Mouse (Mus musculus) 3T3-L1 (cell line): Measurements from ENCODE around the gene Irs2.

Experiments
- DNase-seq: peaks from one replicate; pipeline ENCODE4 v3.0.0-alpha.2; 2015; ENCODE audit warnings: low read depth, low spot score

The Irs2 gene

DNA sequence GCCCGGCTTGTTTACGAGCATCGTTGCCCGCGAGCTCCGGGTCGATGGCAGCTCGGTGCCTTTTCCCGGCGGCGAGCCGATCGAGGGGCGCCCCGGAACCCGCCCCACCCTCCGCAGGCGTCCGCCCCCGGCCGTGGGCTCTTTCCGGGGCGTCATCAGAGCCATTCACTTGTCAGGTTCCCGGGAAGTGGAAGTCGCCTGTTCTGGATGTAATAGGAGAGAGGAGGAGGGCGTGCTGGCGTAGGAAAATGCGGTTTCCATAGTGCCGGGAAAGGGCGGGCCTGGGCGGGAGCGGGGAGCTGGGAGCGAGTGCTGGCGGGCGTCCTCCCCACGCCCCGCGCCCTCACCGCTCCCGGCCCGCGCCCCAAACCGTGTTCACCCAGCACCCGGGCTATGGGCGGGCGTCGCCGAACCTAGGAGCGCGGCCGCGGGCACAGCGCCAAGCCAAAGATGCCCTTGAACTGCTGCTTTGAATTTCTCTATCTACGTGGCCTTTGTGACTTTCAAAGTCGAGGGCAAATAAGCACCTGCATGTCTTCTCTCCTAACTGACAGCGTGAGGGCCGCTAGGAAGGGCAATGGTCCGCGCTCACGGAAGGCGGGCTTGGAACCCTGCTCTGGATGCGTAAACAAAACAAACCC is 1.3 kb upstream of the Irs2 start:
- DNase-seq: peak; percentile 91

DNA sequence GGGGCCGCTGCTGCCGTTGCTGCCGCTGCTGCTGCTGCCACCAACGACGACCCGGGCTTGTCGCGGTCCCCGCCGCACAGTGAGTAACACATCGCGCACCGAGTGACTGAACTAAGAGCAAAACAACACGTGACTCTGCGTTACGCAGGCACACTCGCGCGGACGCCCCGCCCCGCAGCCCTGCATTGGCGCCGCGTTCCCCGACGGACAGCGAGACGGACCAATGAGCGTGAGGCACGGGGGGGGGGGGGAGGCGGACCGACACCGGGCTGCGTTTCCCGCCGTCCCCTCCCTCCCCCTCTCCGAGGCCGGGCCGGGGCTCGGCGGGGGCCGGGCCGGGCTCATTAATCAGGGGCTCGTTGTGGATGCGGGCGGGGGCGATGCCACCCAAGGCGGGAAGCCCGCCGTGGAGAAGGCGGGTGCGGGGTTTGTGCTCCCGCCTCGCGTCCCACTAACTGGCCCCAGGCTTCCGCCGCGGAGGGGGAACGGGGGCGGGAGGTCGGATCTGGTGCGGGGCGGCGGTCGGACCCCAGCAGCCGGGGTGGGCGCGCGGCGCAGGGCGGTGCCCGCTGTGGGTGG is 673 bp upstream of the Irs2 start:
- peak; percentile 95 for DNase-seq

DNA sequence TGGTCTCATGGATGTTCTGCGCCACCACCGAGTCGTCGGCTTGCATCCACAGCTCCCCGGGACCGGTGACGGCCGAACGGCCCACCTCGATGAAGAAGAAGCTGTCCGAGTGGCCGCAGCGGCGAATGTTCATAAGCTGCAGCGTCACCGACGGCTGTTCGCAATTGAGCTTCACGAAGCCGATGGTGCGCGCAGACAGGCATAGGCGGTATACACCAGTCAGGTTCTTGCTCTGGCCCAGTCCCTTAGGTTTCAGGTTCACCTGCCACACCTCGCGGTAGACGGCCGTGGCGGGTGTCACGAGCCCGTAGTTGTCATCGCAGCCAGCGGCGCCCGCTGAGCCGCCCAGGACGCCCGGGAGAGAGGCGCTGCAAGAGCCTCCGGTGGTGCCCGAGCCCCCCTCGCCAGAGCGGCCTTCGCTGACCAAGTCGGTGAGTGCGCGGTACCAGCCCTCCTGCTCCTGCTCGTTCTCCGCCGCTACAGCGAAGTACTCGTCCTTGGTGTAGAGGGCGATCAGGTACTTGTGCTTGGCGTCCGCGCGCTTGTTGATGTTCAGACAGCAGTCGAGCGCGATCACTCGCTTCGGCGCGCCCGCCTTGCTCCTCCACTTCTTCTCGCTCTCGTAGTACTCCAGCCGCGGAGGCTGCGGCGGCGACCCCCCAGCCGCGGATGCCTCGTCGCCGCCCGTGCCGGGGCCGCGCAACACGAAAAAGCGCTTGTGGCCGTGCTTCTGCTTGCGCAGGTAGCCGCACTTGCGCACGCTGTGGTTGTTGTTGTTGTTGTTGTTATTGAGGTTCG is 478 bp downstream of the Irs2 start:
- peak; percentile 73 for DNase-seq

DNA sequence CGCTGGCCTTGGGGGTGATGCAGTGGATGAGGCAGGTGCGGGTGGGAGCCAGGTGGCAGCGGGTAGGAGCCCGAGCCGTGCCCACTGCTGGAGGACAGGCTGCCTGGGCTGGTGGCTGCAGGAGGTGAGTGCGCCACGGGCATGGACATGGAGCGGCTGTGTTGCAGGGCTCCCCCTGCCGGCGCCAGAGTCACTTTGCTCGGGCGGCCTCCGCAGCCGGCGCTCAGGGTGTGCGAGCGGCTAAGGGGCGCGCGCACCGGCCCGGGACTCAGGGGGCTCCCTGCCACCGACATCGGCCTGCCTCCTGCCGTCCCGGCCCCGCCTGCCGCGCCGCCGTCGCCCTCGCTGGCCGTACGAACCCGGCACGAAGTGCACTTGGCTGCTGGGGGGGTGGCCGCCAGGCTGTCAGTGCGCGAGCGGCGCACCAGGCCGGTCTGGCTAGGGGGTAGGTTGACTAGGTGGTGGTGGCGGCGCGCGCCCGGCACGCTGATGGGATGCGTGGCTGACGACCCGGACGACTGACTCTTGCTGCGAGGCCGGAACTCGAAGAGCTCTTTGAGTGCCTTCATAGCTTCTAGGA is 1.2 kb downstream of the Irs2 start:
- peak; percentile 91 for DNase-seq

GRCm38 (mm10) chr8:11006276-11006630 is 2.0 kb downstream of the Irs2 start:
- DNase-seq: no peak

- DNase-seq: peak; percentile 26
These were observed 2.6 kb downstream of the Irs2 start for GRCm38 (mm10) chr8:11005460-11006275.

GRCm38 (mm10) chr8:11004781-11005459 is 3.3 kb downstream of the Irs2 start:
- no peak for DNase-seq

DNA sequence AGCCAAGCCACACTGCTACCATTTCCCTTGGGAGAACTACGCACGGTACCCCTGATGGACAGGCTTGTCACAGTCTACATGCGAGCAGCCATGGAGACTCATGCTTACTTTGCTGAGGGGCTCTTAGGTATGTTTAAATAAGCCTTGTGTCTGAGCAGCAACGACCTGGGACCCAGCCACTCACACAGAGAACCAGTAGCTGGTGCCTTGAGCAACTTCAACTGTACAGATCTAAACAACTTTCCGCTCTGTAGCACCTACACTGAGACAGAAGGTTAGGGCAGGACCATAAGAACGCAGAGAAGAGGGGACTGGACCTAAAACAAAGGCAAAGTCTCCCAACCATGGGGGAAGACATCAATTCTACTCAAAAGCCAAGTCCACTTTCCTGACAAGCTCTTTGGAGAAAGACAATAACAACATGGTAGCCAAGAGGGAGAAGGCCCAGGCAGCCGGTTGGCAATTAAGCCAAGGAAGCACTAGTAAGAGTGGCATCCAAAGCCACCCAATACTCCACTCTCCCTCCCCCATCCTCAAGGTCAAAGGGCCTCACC is 4.3 kb downstream of the Irs2 start:
- peak; percentile 29 for DNase-seq

- no peak for DNase-seq
These were observed 5.0 kb downstream of the Irs2 start for GRCm38 (mm10) chr8:11003253-11003652.

DNA sequence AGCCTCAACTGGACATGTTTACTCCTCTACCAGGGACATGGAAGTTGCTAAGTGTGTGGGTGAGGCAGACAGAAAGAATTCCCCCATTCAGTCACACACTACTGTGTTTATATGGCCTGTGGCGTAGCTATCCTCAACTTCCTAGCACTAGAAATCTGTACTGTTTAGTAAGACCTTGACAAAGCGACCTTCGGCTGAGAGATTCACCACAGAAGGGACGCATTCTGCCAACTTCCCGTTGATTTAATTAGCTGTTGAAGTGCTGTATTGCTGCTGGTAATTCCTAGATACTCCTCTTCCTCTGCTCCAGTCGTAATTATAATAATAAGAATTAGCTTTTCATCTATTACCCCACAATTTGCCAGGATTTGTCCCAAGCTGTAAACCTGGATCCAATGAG is 5.4 kb downstream of the Irs2 start:
- DNase-seq: peak; percentile 35

- DNase-seq: peak; percentile 40
These were observed 7.2 kb downstream of the Irs2 start for GRCm38 (mm10) chr8:11001062-11001549.

- no peak for DNase-seq
These were observed 8.7 kb downstream of the Irs2 start for GRCm38 (mm10) chr8:10999538-10999937.

GRCm38 (mm10) chr8:10996247-10996646 is 12.0 kb downstream of the Irs2 start:
- DNase-seq: no peak

- no peak for DNase-seq
These were observed 12.5 kb downstream of the Irs2 start for GRCm38 (mm10) chr8:10995756-10996155.

GRCm38 (mm10) chr8:10994390-10994954 is 13.8 kb downstream of the Irs2 start:
- DNase-seq: peak; percentile 48

- peak; percentile 98 for DNase-seq
These were observed 14.6 kb downstream of the Irs2 start for GRCm38 (mm10) chr8:10993582-10994216.

DNA sequence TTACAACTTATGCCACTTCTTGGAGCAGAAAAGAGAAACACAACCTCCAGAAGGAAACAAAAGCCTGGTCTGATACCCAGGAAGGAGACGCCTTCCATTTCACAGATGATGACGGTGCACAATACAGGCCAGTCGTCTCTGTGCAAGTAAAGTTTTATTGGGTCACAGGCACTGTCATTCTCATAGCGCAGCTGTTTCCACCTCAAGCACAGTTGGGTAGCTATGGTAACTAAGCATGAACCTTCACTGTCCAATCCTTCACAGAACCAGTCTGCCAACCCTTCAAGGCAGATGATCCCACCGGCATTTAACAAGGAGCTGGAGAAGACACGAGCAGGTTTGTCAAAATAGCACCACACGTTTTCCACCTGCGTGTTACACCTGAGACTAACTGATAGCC is 16.2 kb downstream of the Irs2 start:
- no peak for DNase-seq

GRCm38 (mm10) chr8:10991323-10991722 is 16.9 kb downstream of the Irs2 start:
- DNase-seq: no peak

- peak; percentile 30 for DNase-seq
These were observed 17.7 kb downstream of the Irs2 start for GRCm38 (mm10) chr8:10990421-10991110.
